Mouse (Mus musculus) activated CD4-positive, CD25-positive, alpha-beta regulatory T cell, adult 9 weeks (primary cell): ENCODE measurements around the gene Egln3. TPM values are rescaled to one million over a fixed set of nuclear protein-coding genes. Genes with fewer than 3 reads are reported as not detected.

Experiments
- polyA plus RNA-seq: library from polyadenylated mRNA; unstranded; fragments of 100-300 nt; shearing (Covaris generic); gene quantifications from one replicate; pipeline ENCODE4 v1.2.1, GENCODE M21; 2017

The Egln3 gene
- polyA plus RNA-seq = 5.8 TPM

GRCm38 (mm10) chr12:54203656-54204045 lies at the start of gene Egln3:
Gene Egln3, minus strand, starts transcription at chr12:54203860.

